Mouse (Mus musculus) E14TG2a.4 (cell line): ENCODE results near the gene Cygb.

ENCODE experiments used
- CTCF ChIP-seq: conservative IDR thresholded peaks from 2 replicates; pipeline ENCODE4 v1.5.1; 2014; ENCODE audit warnings: low read length
- NANOG ChIP-seq: IDR thresholded peaks from 2 replicates; pipeline ENCODE4 v1.6.1; 2014; ENCODE audit warnings: borderline replicate concordance, low read length, mixed read lengths
- POU5F1 ChIP-seq: IDR thresholded peaks from 2 replicates; pipeline ENCODE4 v1.6.1; 2014; ENCODE audit warnings: low read length, borderline replicate concordance

GRCm38 (mm10) chr11:116630171-116630965, 23.7 kb downstream of the Cygb start:
- TF ChIP-seq CTCF (no peak), POU5F1 (no peak), NANOG (no peak)
